9 mouse cellular contexts compared by ENCODE assay signal in genomic region chr9:65020128-65020527, GRCm38 (mm10). TPM values are rescaled to one million over a fixed set of nuclear protein-coding genes. Genes with fewer than 3 reads are reported as not detected.
DNase-seq lines count a peak whose midpoint lies in the region; ATAC-seq and TF ChIP-seq lines count a peak whose summit lies in the region.
"Had no signal": no experiment of that assay in that cellular context is flagged by ENCODE, and none has a peak within 500 bp of the region (broad histone marks: within the 10 kb centered on the region; RNA-seq: fewer than 3 reads in every experiment).

No protein-coding gene starts in this region.

- H3ac ChIP-seq in myocyte (ENCODE audit: control insufficient read depth, insufficient read length) = no peak overlapping the region

- no peak for ATAC-seq in kidney, embryonic 16.5 days (ENCODE audit: low FRiP score, low TSS enrichment)
- no peak for ATAC-seq in forebrain, embryonic 11.5 days (replicated peaks; ENCODE audit: low FRiP score)
- ATAC-seq in intestine, postnatal 0 days = no peak
- ATAC-seq in inflammation-experienced regulatory T-cells, adult 6 months = no peak

- intact Hi-C loops in left cerebral cortex, postnatal 25 days (cut with DNase I) = no loop called here

- WGBS in kidney, embryonic 16.5 days = 75% methylated on average over 4 of the region's 4 CpGs
- 79% methylated on average over 4 of the region's 4 CpGs for WGBS in forebrain, embryonic 11.5 days
- 65% methylated on average over 4 of the region's 4 CpGs for WGBS in intestine, postnatal 0 days

- H3K4me2 ChIP-seq in kidney, embryonic 16.5 days (replicated peaks; ENCODE audit: low read depth, low read length) = peak overlapping the region; percentile 73; the same call in 1 of the 2 replicates
- peak overlapping the region; percentile 80 for H3K4me2 ChIP-seq in forebrain, embryonic 11.5 days (ENCODE audit: low read depth, low read length, severe bottlenecking)
- H3K4me2 ChIP-seq in intestine, postnatal 0 days (replicated peaks; ENCODE audit: low read depth) = peak overlapping the region; percentile 93; the same call in 1 of the 2 replicates
- peak overlapping the region; percentile 95 for H3K4me2 ChIP-seq in myocyte (ENCODE audit: low read depth)

- no peaks in the 10 kb centered on the region for H3K9me3 ChIP-seq in kidney, embryonic 16.5 days (ENCODE audit: low read length)
- H3K9me3 ChIP-seq in forebrain, embryonic 11.5 days (ENCODE audit: control insufficient read depth, low read length) = no peaks in the 10 kb centered on the region
- H3K9me3 ChIP-seq in intestine, postnatal 0 days (ENCODE audit: control insufficient read depth) = no peaks in the 10 kb centered on the region

- no peak overlapping the region for H3K4me3 ChIP-seq in kidney, embryonic 16.5 days (ENCODE audit: low read length)
- peak overlapping the region; percentile 69 for H3K4me3 ChIP-seq in forebrain, embryonic 11.5 days (ENCODE audit: low read depth, low read length)
- H3K4me3 ChIP-seq in intestine, postnatal 0 days (ENCODE audit: low read depth, low read length) = peak overlapping the region; percentile 89; the same call in 1 of the 2 replicates
- peak overlapping the region; percentile 61 for H3K4me3 ChIP-seq in myocyte

- no peak for TF ChIP-seq POLR2A in myocyte (IDR thresholded peaks at IDR 0.05; ENCODE audit: insufficient read length, low read depth)

- no peak for TF ChIP-seq CTCF in intestine, postnatal 0 days (IDR thresholded peaks at IDR 0.05; ENCODE audit: low read depth)

- no peak for DNase-seq in kidney, adult 8-10 months
- DNase-seq in forebrain, embryonic 11.5 days (ENCODE audit: low spot score) = no peak
- DNase-seq in left cerebral cortex, postnatal 25 days (ENCODE audit: low spot score in 2 of 2) = no peak
- no peak for DNase-seq in thymus, postnatal 14 days
- DNase-seq: gastrocnemius, postnatal 10 days had no signal

- peaks cover 27% of the 10 kb centered on the region for H3K4me1 ChIP-seq in kidney, embryonic 16.5 days (ENCODE audit: insufficient read depth, low read length)
- H3K4me1 ChIP-seq in forebrain, embryonic 11.5 days (replicated peaks; ENCODE audit: control insufficient read depth, insufficient read depth, low read length) = peaks cover 17% of the 10 kb centered on the region
- peaks cover 14% of the 10 kb centered on the region; the same call in 1 of the 2 replicates for H3K4me1 ChIP-seq in intestine, postnatal 0 days (replicated peaks; ENCODE audit: control insufficient read depth, insufficient read depth, low read length)

- H3K27ac ChIP-seq in kidney, embryonic 16.5 days (ENCODE audit: low read length) = no peak overlapping the region
- H3K27ac ChIP-seq in forebrain, embryonic 11.5 days (ENCODE audit: low read depth, low read length) = no peak overlapping the region
- H3K27ac ChIP-seq in intestine, postnatal 0 days (ENCODE audit: low read depth, low read length) = no peak overlapping the region

- no peaks in the 10 kb centered on the region for H3K36me3 ChIP-seq in kidney, embryonic 16.5 days (ENCODE audit: insufficient read depth, low read length)
- no peaks in the 10 kb centered on the region for H3K36me3 ChIP-seq in forebrain, embryonic 11.5 days (ENCODE audit: control insufficient read depth, insufficient read depth, low read length)
- H3K36me3 ChIP-seq in intestine, postnatal 0 days (ENCODE audit: control insufficient read depth, insufficient read depth) = no peaks in the 10 kb centered on the region
- H3K36me3 ChIP-seq in myocyte (ENCODE audit: control insufficient read depth, insufficient read depth) = no peaks in the 10 kb centered on the region

- H3K9ac ChIP-seq in kidney, embryonic 16.5 days (replicated peaks; ENCODE audit: low read length) = no peak overlapping the region
- no peak overlapping the region; the same call in 1 of the 2 replicates for H3K9ac ChIP-seq in forebrain, embryonic 11.5 days (ENCODE audit: low read length)
- H3K9ac ChIP-seq in intestine, postnatal 0 days (ENCODE audit: low read depth, low read length) = no peak overlapping the region

- H3K27me3 ChIP-seq in kidney, embryonic 16.5 days (ENCODE audit: insufficient read depth, low read length) = no peaks in the 10 kb centered on the region
- 0 out of 2 replicates have a peak, but pooled peaks cover 3% of the 10 kb centered on the region for H3K27me3 ChIP-seq in forebrain, embryonic 11.5 days (ENCODE audit: control insufficient read depth, insufficient read depth, low read length)
- H3K27me3 ChIP-seq in intestine, postnatal 0 days (replicated peaks; ENCODE audit: control insufficient read depth, insufficient read depth, low read length) = no peaks in the 10 kb centered on the region
- no peaks in the 10 kb centered on the region for H3K27me3 ChIP-seq in myocyte (ENCODE audit: control insufficient read depth, insufficient read depth, insufficient read length)

- H3K79me2 ChIP-seq in myocyte (ENCODE audit: control insufficient read depth, insufficient read depth) = peaks cover 45% of the 10 kb centered on the region

TF ChIP-seq in myocyte, 11 proteins besides CTCF, POLR2A, EP300 and RAD21:
- no peak for TF ChIP-seq POLR2AphosphoS2 (IDR thresholded peaks at IDR 0.05; ENCODE audit: insufficient read length, low read depth)
- no peak for TF ChIP-seq TCF12 (IDR thresholded peaks at IDR 0.05; ENCODE audit: insufficient read depth, poor library complexity, severe bottlenecking)
- TF ChIP-seq E2F4 (IDR thresholded peaks at IDR 0.05; ENCODE audit: insufficient read depth) = no peak
- no peak for TF ChIP-seq SRF (IDR thresholded peaks at IDR 0.05; ENCODE audit: control insufficient read depth, insufficient read length, low read depth)
- TF ChIP-seq CEBPB (IDR thresholded peaks at IDR 0.05; ENCODE audit: insufficient read depth, poor library complexity, severe bottlenecking) = no peak
- TF ChIP-seq TCF3 (IDR thresholded peaks at IDR 0.05; ENCODE audit: insufficient read length, low read depth) = no peak
- no peak for TF ChIP-seq REST (IDR thresholded peaks at IDR 0.05; ENCODE audit: insufficient read depth, insufficient read length)
- TF ChIP-seq MYOG (IDR thresholded peaks at IDR 0.05; ENCODE audit: control insufficient read depth in 1 of 3, insufficient read depth in 1 of 3, insufficient read length in 2 of 3, low read depth in 2 of 3) = no peak
- no peak for TF ChIP-seq MAX (IDR thresholded peaks at IDR 0.05; ENCODE audit: low read depth)

RNA-seq across cellular contexts. Expression of gene Hacd3, which starts 1.4 kb away (rescaled TPM):
- 91.8 and 97.9 TPM in 2 replicates for polyA plus RNA-seq in kidney, embryonic 16.5 days (2015; fragmentation: Nextera tagmentation; extraction: Ambion mirVana)
- 111 and 120 TPM in 2 replicates for polyA plus RNA-seq in forebrain, embryonic 11.5 days (2014; fragmentation: Nextera tagmentation; extraction: Ambion mirVana)
- 43.9 and 46.8 TPM in 2 replicates for polyA plus RNA-seq in intestine, postnatal 0 days (2015; fragmentation: Nextera tagmentation; extraction: Ambion mirVana)
- 13.7 TPM for polyA plus RNA-seq in myocyte (2012; fragmentation: generic; extraction: Trizol)
- total RNA-seq in left cerebral cortex, postnatal 25 days (2021) = 100 to 1,000 TPM; 169 to 175 TPM
- polyA plus RNA-seq in inflammation-experienced regulatory T-cells, adult 6 months (2017; shearing (Covaris generic)) = 100 to 1,000 TPM; 116 to 141 (median 139) TPM

RNA-seq across cellular contexts. Expression of gene Dpp8, which starts 12.1 kb away (rescaled TPM):
- 37.7 and 39.5 TPM in 2 replicates for polyA plus RNA-seq in kidney, embryonic 16.5 days (2015; fragmentation: Nextera tagmentation; extraction: Ambion mirVana)
- polyA plus RNA-seq in forebrain, embryonic 11.5 days (2014; fragmentation: Nextera tagmentation; extraction: Ambion mirVana) = 43.9 and 44.8 TPM in 2 replicates
- 14.1 and 14.8 TPM in 2 replicates for polyA plus RNA-seq in intestine, postnatal 0 days (2015; fragmentation: Nextera tagmentation; extraction: Ambion mirVana)
- 24.4 TPM for polyA plus RNA-seq in myocyte (2012; fragmentation: generic; extraction: Trizol)
- 100 to 1,000 TPM; 154 to 160 TPM for total RNA-seq in left cerebral cortex, postnatal 25 days (2021)
- 10 to 100 TPM; 18.2 to 26.5 (median 25.0) TPM for polyA plus RNA-seq in inflammation-experienced regulatory T-cells, adult 6 months (2017; shearing (Covaris generic))

RNA-seq across cellular contexts. Expression of gene Ints14, which starts 59.4 kb away (rescaled TPM):
- polyA plus RNA-seq in kidney, embryonic 16.5 days (2015; fragmentation: Nextera tagmentation; extraction: Ambion mirVana) = 59.8 and 66.8 TPM in 2 replicates
- 74.1 and 77.0 TPM in 2 replicates for polyA plus RNA-seq in forebrain, embryonic 11.5 days (2014; fragmentation: Nextera tagmentation; extraction: Ambion mirVana)
- 23.1 and 23.8 TPM in 2 replicates for polyA plus RNA-seq in intestine, postnatal 0 days (2015; fragmentation: Nextera tagmentation; extraction: Ambion mirVana)
- polyA plus RNA-seq in myocyte (2012; fragmentation: generic; extraction: Trizol) = 19.4 TPM
- total RNA-seq in left cerebral cortex, postnatal 25 days (2021) = 10 to 100 TPM; 22.4 to 23.7 TPM
- 10 to 100 TPM; 34.8 to 38.2 (median 36.5) TPM for polyA plus RNA-seq in inflammation-experienced regulatory T-cells, adult 6 months (2017; shearing (Covaris generic))
